Mouse (Mus musculus) thymus, adult 2 months (tissue): ENCODE measurements at regions not wholly inside any gene's neighbourhood (a gene's known extent, or its start where the extent isn't known, plus 50 kb on each side); places are given as distances from the start of the nearest gene placed in this dataset.

Experiments
- CTCF ChIP-seq: fragments of 200-500 bp; IDR thresholded peaks from 2 replicates; pipeline ENCODE4 v1.5.1; 2012; ENCODE audit warnings: mild to moderate bottlenecking, control low read depth, low read length, moderate library complexity, borderline replicate concordance; ENCODE audit not compliant: control insufficient read depth, poor library complexity, insufficient read depth; ENCODE audit errors: extremely low read depth
- POLR2A ChIP-seq: fragments of 200-500 bp; IDR thresholded peaks from 2 replicates; pipeline ENCODE4 v1.6.1; 2012; ENCODE audit warnings: mild to moderate bottlenecking, low read length, control low read depth, moderate library complexity; ENCODE audit not compliant: control insufficient read depth, poor library complexity, insufficient read depth; ENCODE audit errors: extremely low read depth

- no peak for TF ChIP-seq CTCF
- TF ChIP-seq POLR2A, result no peak
These were observed 305.8 kb downstream of the Gja1 start for GRCm38 (mm10) chr10:56682901-56683300.
